Mouse (Mus musculus) spleen, embryonic (tissue): ENCODE data around the gene Aplf.
"Not testable (repeated sequence)": the region's sequence is repeated elsewhere in the genome, so short reads cannot be mapped to it uniquely, and the experiment has no call there.

Experiments
- CTCF ChIA-PET: fragments of 350-600 bp; sonication (Branson Sonifier 250); formaldehyde crosslinking; loops from one replicate; lab custom pipeline; 2022; lab: Charles Lee

The Aplf gene

GRCm38 (mm10) chr6:87628936-87629335 lies 43.1 kb downstream of the Aplf start:
- CTCF ChIA-PET, result not testable (repeated sequence)

GRCm38 (mm10) chr6:87623151-87623550 lies 48.8 kb downstream of the Aplf start:
- CTCF ChIA-PET, result no interaction called here

GRCm38 (mm10) chr6:87621281-87621680 lies 50.7 kb downstream of the Aplf start:
- CTCF ChIA-PET, result interaction anchor here (0.6 kb wide), 1 partner anchor 73 kb away, joined by 4 read pairs; no protein-coding TSS in a partner anchor

GRCm38 (mm10) chr6:87618021-87618420 lies 54.0 kb downstream of the Aplf start:
- CTCF ChIA-PET, result no interaction called here

DNA sequence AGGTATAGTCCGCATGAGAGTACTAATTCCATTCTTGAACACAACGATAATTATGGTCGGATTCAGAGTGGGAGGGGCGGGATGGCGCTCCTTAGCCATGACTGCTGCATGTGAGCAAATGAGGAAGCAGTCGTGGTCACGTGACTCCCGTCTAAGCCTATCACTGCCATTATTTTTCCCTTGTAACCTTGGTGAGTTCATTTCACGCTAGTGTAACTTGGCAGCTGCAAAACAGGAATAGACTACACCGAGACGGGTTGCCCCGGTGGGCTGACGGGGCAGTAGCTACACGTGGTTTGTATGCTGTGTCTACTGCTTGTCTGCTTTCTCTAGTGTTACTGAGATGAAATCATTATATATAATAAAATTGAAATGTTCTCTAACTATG lies 56.3 kb downstream of the Aplf start:
- CTCF ChIA-PET, result interaction anchor here (0.7 kb wide), 1 partner anchor 10 kb away, joined by 3 read pairs; no protein-coding TSS in a partner anchor

DNA sequence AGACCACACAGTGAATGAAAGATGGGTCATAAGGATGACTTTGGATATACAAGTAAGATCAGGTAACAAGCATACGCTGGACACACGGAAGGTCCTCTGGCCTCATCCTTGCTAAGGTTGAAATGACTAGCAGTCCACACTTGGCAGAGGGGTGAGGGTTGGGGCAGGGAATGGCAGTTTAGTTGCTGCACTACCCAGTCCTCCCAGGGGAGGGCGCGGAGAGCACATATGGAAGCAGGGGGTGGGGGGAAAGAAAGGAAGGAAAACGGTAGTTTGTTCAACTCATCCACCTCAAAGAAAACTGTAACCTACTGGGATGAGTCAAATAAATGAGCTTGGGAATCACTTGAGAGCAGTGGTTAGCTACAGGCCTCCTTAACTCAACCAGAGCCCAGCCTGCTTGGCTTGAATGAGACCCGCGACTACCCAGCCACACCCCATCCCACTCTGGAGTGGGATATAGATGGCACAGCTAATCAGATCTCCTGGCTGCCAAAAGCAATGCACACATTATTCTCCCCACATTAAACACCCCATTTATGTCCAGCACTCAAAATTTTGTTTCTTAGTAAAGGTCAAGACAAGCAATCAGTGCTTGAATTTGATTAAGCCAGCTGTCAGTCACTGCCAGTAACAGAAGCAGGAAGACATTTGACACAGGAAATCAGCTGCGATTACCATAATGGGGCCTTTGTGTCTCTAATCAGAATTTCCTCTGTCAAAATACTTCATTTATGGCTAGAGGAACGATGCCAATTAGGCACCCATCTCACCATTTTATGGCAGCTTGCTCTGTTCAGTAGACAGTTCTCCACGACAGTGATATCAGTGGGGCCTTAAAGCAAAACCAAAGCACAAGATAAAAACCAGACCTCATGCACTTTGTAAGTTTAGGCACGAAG lies 56.9 kb downstream of the Aplf start:
- CTCF ChIA-PET, result interaction anchor here (0.5 kb wide), 1 partner anchor 865 kb away, joined by 15 read pairs; no protein-coding TSS in a partner anchor

DNA sequence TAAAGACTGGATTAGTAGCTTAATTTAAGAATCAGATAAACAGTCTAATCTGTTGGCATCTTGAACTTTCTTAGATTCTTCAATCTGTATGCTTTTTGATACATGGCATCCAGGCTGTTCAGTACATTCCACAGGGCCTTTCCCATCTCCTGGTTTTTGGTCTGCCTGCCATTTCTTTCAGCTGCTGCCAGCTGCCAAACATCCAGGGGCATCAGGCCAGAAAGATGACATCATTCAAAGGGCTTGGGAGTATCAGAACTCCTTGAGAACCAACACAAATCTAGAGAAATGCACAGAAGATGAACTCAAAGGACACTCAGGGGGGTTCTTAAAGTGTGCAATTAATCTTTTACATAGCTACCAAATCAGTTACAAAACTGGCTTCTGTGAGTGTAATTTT lies 72.2 kb downstream of the Aplf start:
- CTCF ChIA-PET, result interaction anchor here (0.7 kb wide), 1 partner anchor 391 kb away, joined by 5 read pairs; no protein-coding TSS in a partner anchor

- CTCF ChIA-PET, result no interaction called here
Observed at GRCm38 (mm10) chr6:87597116-87597833, 74.7 kb downstream of the Aplf start.

DNA sequence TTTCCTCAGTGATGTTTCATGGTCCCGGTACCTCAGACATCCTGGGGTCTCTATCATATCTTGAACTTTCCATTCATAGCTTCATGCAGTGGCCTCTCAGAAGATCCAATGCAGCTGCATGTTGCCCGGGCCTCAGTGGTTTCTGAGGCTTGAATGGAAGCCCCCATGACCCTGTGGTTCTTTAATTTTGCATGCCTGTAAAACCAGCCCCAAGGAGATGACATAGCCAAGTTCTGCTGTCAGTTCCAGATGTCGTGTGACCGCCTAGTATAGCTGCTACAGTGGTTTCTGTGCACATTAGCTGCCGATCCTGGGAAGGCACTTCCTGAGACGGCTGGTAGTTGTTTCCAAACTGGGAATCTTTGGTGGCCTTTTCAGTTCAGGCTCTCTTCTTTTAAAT lies 77.8 kb downstream of the Aplf start:
- CTCF ChIA-PET, result no interaction called here

DNA sequence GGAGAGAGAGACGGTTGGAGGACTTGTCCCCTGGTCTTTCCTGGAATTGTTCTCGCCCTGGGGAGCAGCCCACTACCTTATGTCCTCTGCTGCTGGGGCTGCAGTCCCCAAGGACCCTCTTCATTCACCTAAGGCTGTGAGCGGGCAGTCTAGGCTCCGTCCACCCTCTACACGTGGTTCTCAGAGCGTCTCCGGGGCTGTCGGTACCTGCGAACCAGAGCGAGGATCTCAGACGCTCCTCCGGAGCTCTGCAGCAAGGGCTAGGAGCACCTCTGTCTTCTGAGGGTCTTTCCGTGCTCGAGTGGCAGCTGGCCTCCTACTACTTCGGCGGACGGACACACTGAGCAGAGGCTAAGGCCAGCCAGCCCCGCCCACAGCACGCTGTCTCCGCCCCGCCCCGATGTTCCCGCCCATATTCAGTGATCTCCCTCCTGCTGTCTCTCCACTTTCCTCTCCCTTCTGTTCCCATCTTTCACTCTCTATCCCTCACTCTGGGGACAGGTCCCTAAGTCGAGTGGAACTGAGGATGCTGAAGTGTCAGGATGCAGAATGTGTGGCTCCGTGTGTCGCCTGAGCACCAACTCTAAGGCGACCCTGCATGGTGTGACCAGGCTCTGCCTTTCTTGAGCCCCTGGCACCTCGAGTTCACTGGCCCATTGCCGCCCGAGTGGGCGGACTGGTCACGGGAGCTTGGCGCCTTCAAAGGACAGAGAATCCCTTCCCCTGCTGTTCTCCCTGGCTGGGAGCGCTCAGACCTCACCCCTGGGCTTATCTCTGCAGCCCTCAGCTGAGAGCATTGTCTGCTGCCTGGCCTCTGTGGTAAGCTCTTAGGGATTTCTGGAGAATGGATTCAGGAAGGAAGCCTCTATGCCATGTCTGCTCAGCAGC lies 81.4 kb downstream of the Aplf start, which contains the start of gene Prokr1:
TSS of gene Prokr1 (minus strand) at position 350 of the 888 bp plus-strand sequence.
- CTCF ChIA-PET, result interaction anchor here (0.6 kb wide), 2 partner anchors 323 to 598 kb away, joined by 3 read pairs; no protein-coding TSS in a partner anchor

- CTCF ChIA-PET, result interaction anchor here (0.6 kb wide), 3 partner anchors 22 to 599 kb away, joined by 3 to 13 read pairs (median 8); no protein-coding TSS in a partner anchor
Observed at GRCm38 (mm10) chr6:87589718-87590393, 82.1 kb downstream of the Aplf start.

- CTCF ChIA-PET, result no interaction called here
Observed at GRCm38 (mm10) chr6:87583991-87584390, 88.0 kb downstream of the Aplf start.

DNA sequence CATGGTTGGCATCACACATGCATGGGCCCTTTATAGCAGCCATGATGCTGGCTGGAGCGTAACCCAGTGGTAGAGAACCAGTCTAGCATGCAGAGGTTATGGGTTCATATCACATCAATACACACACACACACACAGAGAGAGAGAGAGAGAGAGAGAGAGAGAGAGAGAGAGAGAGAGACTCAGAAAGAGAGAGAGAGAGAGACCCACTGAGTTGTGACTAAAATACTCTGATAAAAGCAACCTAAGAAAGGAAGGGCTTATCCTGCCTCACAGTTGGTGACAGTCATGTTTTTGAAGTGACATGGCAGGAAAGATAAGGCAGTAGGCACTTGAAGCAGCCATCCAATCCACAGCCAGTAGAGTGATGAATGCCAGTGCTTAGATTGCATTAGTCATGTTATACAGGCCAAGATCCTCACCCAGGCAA lies 88.8 kb downstream of the Aplf start:
- CTCF ChIA-PET, result no interaction called here

DNA sequence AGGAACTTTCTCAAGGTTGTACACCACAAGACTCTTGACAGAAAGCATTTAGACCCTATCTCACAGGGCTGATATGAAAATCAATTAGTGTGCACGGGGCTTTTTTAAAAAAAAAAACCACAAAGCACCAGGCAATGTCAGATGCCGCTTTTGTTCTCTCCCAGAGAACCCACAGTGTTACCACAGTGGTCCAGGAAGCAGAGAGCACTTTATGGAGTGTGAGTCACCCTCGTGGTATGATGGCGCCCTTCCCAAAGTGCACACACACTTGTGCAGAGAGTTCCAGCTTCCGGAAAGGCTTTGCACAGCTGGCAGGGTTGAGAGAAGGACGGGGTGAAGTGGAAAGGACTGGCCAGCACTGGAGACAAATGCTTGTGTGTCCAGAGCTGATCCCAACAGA lies 89.5 kb downstream of the Aplf start:
- CTCF ChIA-PET, result no interaction called here

- CTCF ChIA-PET, result no interaction called here
Observed at GRCm38 (mm10) chr6:87581581-87581980, 90.4 kb downstream of the Aplf start.

GRCm38 (mm10) chr6:87581071-87581470 lies 90.9 kb downstream of the Aplf start:
- CTCF ChIA-PET, result no interaction called here
